Mouse (Mus musculus): ENCODE measurements around the gene Adipor1. TPM values are rescaled to one million over a fixed set of nuclear protein-coding genes. Genes with fewer than 3 reads are reported as not detected.

The Adipor1 gene
- polyA plus RNA-seq, 1 experiment from 2014 or later = 123 TPM

DNA sequence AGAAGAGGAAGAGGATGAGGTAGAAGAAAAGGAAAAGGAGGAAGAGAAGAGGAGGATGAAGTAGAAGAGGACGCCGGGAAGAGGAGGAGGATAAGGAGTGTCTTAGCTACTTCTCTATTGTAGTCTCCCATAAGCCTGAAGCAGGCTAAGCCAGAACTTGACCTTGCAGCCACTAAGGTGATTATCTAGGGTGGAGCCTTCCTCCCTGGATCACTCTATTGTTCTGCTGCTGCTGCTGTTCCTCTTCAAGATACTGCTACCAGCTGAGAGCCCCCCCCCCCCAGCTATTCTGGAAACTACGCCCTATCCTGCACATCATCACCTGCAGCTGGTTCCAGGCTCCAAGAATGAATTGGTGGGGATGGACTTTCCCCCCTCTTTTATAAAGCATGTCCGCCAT lies 30.6 kb upstream of the Adipor1 start:
- no peak overlapping the region for H3K4me2 ChIP-seq (replicated peaks; ENCODE audit: low read depth, low read length)
- no peaks in the 10 kb centered on the region for H3K9me3 ChIP-seq (ENCODE audit: low read length)
- H3K27me3 ChIP-seq (replicated peaks; ENCODE audit: insufficient read depth, low read length) = no peaks in the 10 kb centered on the region
- no peaks in the 10 kb centered on the region for H3K36me3 ChIP-seq (ENCODE audit: insufficient read depth, low read length)
- WGBS = 79% methylated on average over 4 of the region's 4 CpGs
- H3K9ac ChIP-seq (replicated peaks; ENCODE audit: low read depth) = no peak overlapping the region
- no peak overlapping the region for H3K27ac ChIP-seq (ENCODE audit: low read length)
- H3K4me3 ChIP-seq (ENCODE audit: low read depth, low read length) = no peak overlapping the region
- H3K4me1 ChIP-seq (ENCODE audit: insufficient read depth, low read depth, low read length) = peaks cover 3% of the 10 kb centered on the region; the same call in 1 of the 2 replicates
- TF ChIP-seq CTCF (IDR thresholded peaks at IDR 0.05) = no peak
- DNase-seq (ENCODE audit: low spot score) (no peak), ATAC-seq (no peak)

DNA sequence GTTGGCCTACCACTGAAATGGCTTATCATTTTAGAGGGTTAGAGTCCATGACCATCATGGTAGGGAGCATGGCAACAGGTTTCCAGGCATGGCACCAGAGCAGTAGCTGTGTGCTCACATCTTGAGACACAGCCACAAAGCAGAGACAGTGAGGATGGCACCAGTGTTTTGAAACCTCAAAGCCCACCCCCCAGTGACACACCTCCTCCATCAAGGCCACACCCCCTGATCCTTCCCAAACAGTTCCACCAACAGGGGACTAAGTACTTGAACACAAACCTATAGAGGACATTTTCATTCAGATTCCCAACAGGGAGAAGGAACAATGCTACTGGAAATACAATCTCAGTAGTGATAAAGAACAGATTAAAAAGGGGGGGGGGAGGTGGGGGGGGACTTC lies 30.0 kb upstream of the Adipor1 start:
- Histone ChIP-seq H3K4me1 (ENCODE audit: insufficient read depth, low read depth, low read length) (peaks cover 3% of the 10 kb centered on the region; the same call in 1 of the 2 replicates), H3K4me3 (ENCODE audit: low read depth, low read length) (no peak overlapping the region), H3K27ac (ENCODE audit: low read length) (no peak overlapping the region)

DNA sequence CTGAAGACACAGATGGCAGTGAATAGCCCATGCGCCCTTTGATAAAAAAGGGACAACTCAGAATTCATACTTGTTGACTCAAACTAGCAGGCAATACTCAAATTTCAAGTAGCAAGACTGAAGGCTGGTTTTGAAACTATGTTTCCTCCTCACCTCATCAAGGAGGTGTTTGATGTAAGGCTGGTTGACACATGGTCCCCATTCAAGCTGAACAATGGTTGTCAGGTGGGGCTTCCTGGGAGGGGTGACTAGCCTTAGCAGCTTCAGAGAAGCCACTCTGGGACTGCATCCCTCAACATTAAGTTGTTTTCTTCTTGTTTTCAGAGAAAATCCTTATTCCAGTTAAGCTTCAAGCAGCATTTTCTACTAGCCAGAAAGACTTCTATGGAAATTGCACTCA lies 29.5 kb upstream of the Adipor1 start, which contains the start of gene 4933406M09Rik:
Gene 4933406M09Rik, plus strand, starts transcription at position 275 of the 400 bp plus-strand sequence.
- DNase-seq (ENCODE audit: low spot score) (no peak), ATAC-seq (no peak)
- 93% methylated on average over 1 of the region's 1 CpGs for WGBS
- Histone ChIP-seq H3K9ac (replicated peaks; ENCODE audit: low read depth) (no peak within 1 kb of the TSS), H3K4me2 (replicated peaks; ENCODE audit: low read depth, low read length) (no peak within 1 kb of the TSS), H3K27ac (ENCODE audit: low read length) (no peak within 1 kb of the TSS), H3K27me3 (replicated peaks; ENCODE audit: insufficient read depth, low read length) (no peaks in the 10 kb centered on the region), H3K36me3 (ENCODE audit: insufficient read depth, low read length) (no peaks in the 10 kb centered on the region), H3K4me3 (ENCODE audit: low read depth, low read length) (no peak within 1 kb of the TSS), H3K9me3 (ENCODE audit: low read length) (no peaks in the 10 kb centered on the region), H3K4me1 (ENCODE audit: insufficient read depth, low read depth, low read length) (peaks cover 3% of the 10 kb centered on the region; the same call in 1 of the 2 replicates)
- TF ChIP-seq CTCF (IDR thresholded peaks at IDR 0.05) = no peak
- no peak for TF ChIP-seq EP300 (IDR thresholded peaks at IDR 0.05)

More for the DNA sequence above, 30.0 kb upstream of the Adipor1 start:
- no peaks in the 10 kb centered on the region for H3K27me3 ChIP-seq (replicated peaks; ENCODE audit: insufficient read depth, low read length)
- no peaks in the 10 kb centered on the region for H3K9me3 ChIP-seq (ENCODE audit: low read length)
- TF ChIP-seq EP300 (IDR thresholded peaks at IDR 0.05) (no peak), CTCF (IDR thresholded peaks at IDR 0.05) (no peak)
- no peak overlapping the region for H3K4me2 ChIP-seq (replicated peaks; ENCODE audit: low read depth, low read length)
- no peak for ATAC-seq
- DNase-seq (ENCODE audit: low spot score) = no peak
- no peaks in the 10 kb centered on the region for H3K36me3 ChIP-seq (ENCODE audit: insufficient read depth, low read length)
- no peak overlapping the region for H3K9ac ChIP-seq (replicated peaks; ENCODE audit: low read depth)

DNA sequence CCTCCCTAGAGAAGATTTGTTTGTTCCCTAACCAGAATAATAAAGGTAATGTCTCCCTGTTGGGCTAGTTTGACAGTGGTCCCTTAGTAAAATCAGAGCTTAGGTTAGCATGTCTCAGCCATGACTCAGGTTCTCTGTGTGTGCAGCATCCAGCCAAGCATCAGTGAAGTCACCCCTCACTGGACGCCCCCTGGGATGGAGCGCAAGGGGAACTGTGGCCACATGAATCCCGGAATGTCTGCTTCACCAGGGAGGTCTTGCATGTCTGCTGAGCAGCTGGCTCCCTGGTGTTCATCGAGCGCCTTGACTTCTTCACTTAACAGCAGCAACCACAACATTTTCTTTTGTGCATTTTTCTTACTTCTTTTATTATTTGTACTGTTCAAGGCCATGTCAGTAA lies 21.4 kb upstream of the Adipor1 start:
- Histone ChIP-seq H3K9ac (replicated peaks; ENCODE audit: low read depth) (no peak overlapping the region), H3K27me3 (replicated peaks; ENCODE audit: insufficient read depth, low read length) (no peaks in the 10 kb centered on the region), H3K27ac (ENCODE audit: low read length) (no peak overlapping the region), H3K9me3 (ENCODE audit: low read length) (no peaks in the 10 kb centered on the region), H3K4me1 (ENCODE audit: insufficient read depth, low read depth, low read length) (no peaks in the 10 kb centered on the region), H3K4me3 (ENCODE audit: low read depth, low read length) (no peak overlapping the region), H3K36me3 (ENCODE audit: insufficient read depth, low read length) (no peaks in the 10 kb centered on the region), H3K4me2 (replicated peaks; ENCODE audit: low read depth, low read length) (no peak overlapping the region)
- no peak for TF ChIP-seq EP300 (IDR thresholded peaks at IDR 0.05)
- no peak for TF ChIP-seq CTCF (IDR thresholded peaks at IDR 0.05)
- no peak for DNase-seq (ENCODE audit: low spot score)
- 36% methylated on average over 5 of the region's 5 CpGs for WGBS
- no peak for ATAC-seq

DNA sequence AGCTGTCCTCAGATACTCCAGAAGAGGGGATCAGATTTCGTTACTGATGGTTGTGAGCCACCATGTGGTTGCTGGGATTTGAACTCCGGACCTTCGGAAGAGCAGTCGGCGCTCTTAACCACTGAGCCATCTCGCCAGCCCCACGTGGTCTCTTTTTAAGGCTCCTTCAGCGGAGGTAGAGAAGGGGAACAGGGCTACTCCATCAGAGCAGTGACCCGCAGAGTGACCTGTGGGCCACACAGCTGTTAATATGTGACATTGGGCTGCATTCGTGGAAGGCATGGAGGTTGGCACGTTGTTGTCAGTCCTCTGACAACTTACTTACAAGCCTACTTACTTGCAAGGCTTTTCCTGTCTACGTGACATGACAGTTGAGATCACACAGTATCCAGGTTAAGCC lies 17.0 kb upstream of the Adipor1 start:
- Histone ChIP-seq H3K9me3 (ENCODE audit: low read length) (no peaks in the 10 kb centered on the region), H3K36me3 (ENCODE audit: insufficient read depth, low read length) (no peaks in the 10 kb centered on the region), H3K4me1 (ENCODE audit: insufficient read depth, low read depth, low read length) (no peaks in the 10 kb centered on the region), H3K4me2 (replicated peaks; ENCODE audit: low read depth, low read length) (no peak overlapping the region), H3K27me3 (replicated peaks; ENCODE audit: insufficient read depth, low read length) (no peaks in the 10 kb centered on the region), H3K27ac (ENCODE audit: low read length) (no peak overlapping the region), H3K9ac (replicated peaks; ENCODE audit: low read depth) (no peak overlapping the region), H3K4me3 (ENCODE audit: low read depth, low read length) (no peak overlapping the region)
- ATAC-seq (no peak), DNase-seq (ENCODE audit: low spot score) (no peak)
- TF ChIP-seq EP300 (IDR thresholded peaks at IDR 0.05) (no peak), CTCF (IDR thresholded peaks at IDR 0.05) (no peak)
- WGBS = 87% methylated on average over 12 of the region's 12 CpGs

DNA sequence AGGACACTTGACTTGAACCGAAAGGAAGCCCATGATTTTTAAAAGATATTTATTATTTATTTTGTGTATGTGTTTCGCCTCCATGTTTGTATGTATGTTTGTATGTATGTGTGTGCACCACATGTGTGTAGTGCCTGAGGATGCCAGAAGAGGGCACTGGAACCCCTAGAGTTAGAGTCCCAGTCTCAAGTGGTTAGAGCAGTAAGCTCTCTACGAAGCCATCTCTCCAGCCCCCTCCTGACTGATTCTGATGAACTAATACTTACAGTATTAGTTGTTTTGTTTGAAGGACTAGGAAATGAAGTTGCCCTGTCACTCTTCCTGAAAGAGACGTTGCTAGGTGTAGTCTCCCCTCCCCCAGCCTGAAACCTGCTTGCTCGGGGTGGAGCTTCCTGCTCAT lies 15.4 kb upstream of the Adipor1 start:
- Histone ChIP-seq H3K27ac (ENCODE audit: low read length) (no peak overlapping the region), H3K4me3 (ENCODE audit: low read depth, low read length) (no peak overlapping the region), H3K9me3 (ENCODE audit: low read length) (no peaks in the 10 kb centered on the region), H3K4me2 (replicated peaks; ENCODE audit: low read depth, low read length) (no peak overlapping the region), H3K36me3 (ENCODE audit: insufficient read depth, low read length) (no peaks in the 10 kb centered on the region), H3K4me1 (ENCODE audit: insufficient read depth, low read depth, low read length) (no peaks in the 10 kb centered on the region), H3K27me3 (replicated peaks; ENCODE audit: insufficient read depth, low read length) (no peaks in the 10 kb centered on the region), H3K9ac (replicated peaks; ENCODE audit: low read depth) (no peak overlapping the region)
- ATAC-seq = 0 out of 2 replicates have a peak, but pooled peaks have one; percentile 26
- 63% methylated on average over 5 of the region's 5 CpGs for WGBS
- TF ChIP-seq EP300 (IDR thresholded peaks at IDR 0.05) = no peak
- TF ChIP-seq CTCF (IDR thresholded peaks at IDR 0.05) = peak; percentile 32
- no peak for DNase-seq (ENCODE audit: low spot score)

Data from lung, postnatal 0 days (tissue).